Mouse (Mus musculus) small intestine, adult 2 months (tissue): ENCODE measurements around the gene Mypn.

Experiments used
- CTCF ChIP-seq: fragments of 200-500 bp; IDR thresholded peaks from 2 replicates; pipeline ENCODE4 v1.5.1; 2012; ENCODE audit warnings: low read depth, mild to moderate bottlenecking, control low read depth, inconsistent platforms, low read length, moderate library complexity, mixed read lengths; ENCODE audit not compliant: insufficient replicate concordance, insufficient read length; ENCODE audit errors: extremely low read depth
- POLR2A ChIP-seq: fragments of 200-500 bp; IDR thresholded peaks from 2 replicates; pipeline ENCODE4 v1.6.1; 2012; ENCODE audit warnings: low read depth, mild to moderate bottlenecking, control low read depth, inconsistent platforms, low read length, moderate library complexity

DNA sequence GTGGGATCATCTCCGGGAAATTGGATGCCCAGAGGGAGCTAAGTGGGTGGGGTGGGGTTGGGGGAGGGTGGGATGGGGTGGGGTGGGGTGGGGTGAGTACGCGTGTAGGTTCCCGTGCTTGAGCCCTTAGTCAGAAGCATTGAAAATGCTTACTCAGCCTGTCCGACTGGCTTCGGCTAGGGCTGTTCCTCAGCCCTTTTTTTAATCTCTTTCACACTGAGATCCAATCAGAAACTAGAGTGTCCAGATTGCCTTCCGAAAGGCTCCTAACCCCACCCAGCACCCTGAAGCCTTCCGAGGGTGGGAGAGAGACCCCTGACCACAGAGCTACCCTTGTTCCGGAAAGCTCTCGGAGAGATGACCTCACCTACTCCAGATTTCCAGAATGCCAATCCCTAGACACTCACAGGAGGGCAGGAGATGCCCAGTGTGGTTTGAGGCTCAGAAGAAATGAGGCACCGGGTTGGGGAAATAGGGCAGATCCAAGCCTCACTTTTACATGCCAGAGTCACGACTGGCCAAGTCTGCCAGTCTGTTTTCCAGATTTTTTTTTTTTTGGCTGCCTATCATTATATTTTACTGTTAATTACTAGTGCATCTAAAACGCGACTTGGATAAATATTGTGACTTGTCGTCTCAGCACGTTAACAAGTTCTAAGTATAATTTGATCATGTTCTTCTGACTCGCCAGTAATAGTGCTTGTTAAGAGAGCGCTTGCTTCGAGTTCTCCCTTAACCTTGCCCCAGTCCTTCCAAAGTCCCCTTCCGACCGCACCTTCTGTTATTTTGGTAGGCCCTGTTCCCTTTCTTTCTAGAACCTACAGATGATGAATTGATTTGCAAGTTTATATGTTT is 26.2 kb downstream of the Mypn start:
- no peak for TF ChIP-seq POLR2A
- no peak for TF ChIP-seq CTCF
